Mouse (Mus musculus) c-Kit-positive CD71-positive TER-119-positive erythroid progenitor cells, embryonic 14.5 days (primary cell): ENCODE measurements around the gene Vamp2.
A peak's percentile ranks its signal among the peaks of the same experiment; 100 is the strongest.
"Not testable (repeated sequence)": the region's sequence is repeated elsewhere in the genome, so short reads cannot be mapped to it uniquely, and the experiment has no call there.

Experiments
- DNase-seq: peaks from one replicate; pipeline ENCODE4 v3.0.0-alpha.2; 2013; ENCODE audit warnings: low spot score

Gene Vamp2

GRCm38 (mm10) chr11:69080855-69081222 lies 7.5 kb upstream of the Vamp2 start:
- no peak for DNase-seq

GRCm38 (mm10) chr11:69081613-69082012 lies 6.7 kb upstream of the Vamp2 start:
- no peak for DNase-seq

- no peak for DNase-seq
Measured at GRCm38 (mm10) chr11:69085608-69086007, 2.7 kb upstream of the Vamp2 start.

GRCm38 (mm10) chr11:69086390-69086789 lies 1.9 kb upstream of the Vamp2 start:
- no peak for DNase-seq

- no peak for DNase-seq
Measured at GRCm38 (mm10) chr11:69087082-69087481, 1.2 kb upstream of the Vamp2 start.

- no peak for DNase-seq
Measured at GRCm38 (mm10) chr11:69087597-69087996, 693 bp upstream of the Vamp2 start.

GRCm38 (mm10) chr11:69088856-69089615 lies 746 bp downstream of the Vamp2 start:
- peak; percentile 71 for DNase-seq

- DNase-seq: no peak
Measured at GRCm38 (mm10) chr11:69089616-69090290, 1.5 kb downstream of the Vamp2 start.

- no peak for DNase-seq
Measured at GRCm38 (mm10) chr11:69090367-69090766, 2.1 kb downstream of the Vamp2 start.

GRCm38 (mm10) chr11:69091566-69092385 lies 3.5 kb downstream of the Vamp2 start:
- DNase-seq: no peak

- peak; percentile 82 for DNase-seq
Measured at GRCm38 (mm10) chr11:69092386-69092751, 4.1 kb downstream of the Vamp2 start.

GRCm38 (mm10) chr11:69092871-69093270 lies 4.6 kb downstream of the Vamp2 start:
- DNase-seq: no peak

GRCm38 (mm10) chr11:69093856-69094255 lies 5.6 kb downstream of the Vamp2 start:
- not testable (repeated sequence) for DNase-seq

- DNase-seq: peak; percentile 99
Measured at GRCm38 (mm10) chr11:69094697-69095429, 6.6 kb downstream of the Vamp2 start, which contains the start of gene Per1. Gene Per1 (plus strand): TSS chr11:69095217.

- no peak for DNase-seq
Measured at GRCm38 (mm10) chr11:69095511-69096231, 7.4 kb downstream of the Vamp2 start.

- DNase-seq: no peak
Measured at GRCm38 (mm10) chr11:69096360-69096986, 8.2 kb downstream of the Vamp2 start.

GRCm38 (mm10) chr11:69096987-69097900 lies 9.0 kb downstream of the Vamp2 start:
- peak; percentile 93 for DNase-seq

- no peak for DNase-seq
Measured at GRCm38 (mm10) chr11:69098039-69098761, 9.9 kb downstream of the Vamp2 start.

- peak; percentile 95 for DNase-seq
Measured at GRCm38 (mm10) chr11:69098762-69099091, 10.4 kb downstream of the Vamp2 start.
